Mouse (Mus musculus): ENCODE data around the gene Iqcf3. TPM values are rescaled to one million over a fixed set of nuclear protein-coding genes. Genes with fewer than 3 reads are reported as not detected.

The Iqcf3 gene
- polyA plus RNA-seq, 1 experiment from 2014 or later = not detected

DNA sequence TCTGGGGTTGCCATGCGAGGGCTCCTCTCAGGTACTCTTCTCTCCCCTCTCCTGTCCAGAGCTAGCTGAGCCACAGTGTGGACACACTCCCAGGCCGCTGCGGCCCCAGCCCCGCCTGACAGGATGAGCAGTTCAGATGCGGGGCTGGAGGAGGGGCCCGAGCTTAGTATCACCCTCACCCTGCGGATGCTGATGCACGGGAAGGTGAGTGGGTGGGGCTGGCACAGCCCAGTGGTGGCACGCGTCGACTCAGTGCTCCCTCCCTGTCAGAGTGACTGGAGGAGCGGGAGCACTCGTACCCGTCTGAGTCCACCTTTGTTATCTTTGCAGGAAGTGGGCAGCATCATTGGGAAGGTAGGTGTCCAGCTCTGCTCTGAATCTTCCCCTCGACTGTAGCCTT lies 101.5 kb downstream of the Iqcf3 start:
- no peaks in the 10 kb centered on the region for H3K9me3 ChIP-seq (replicated peaks; ENCODE audit: control insufficient read depth, low read length)
- no peak overlapping the region for H3K4me3 ChIP-seq (ENCODE audit: low read depth, low read length)
- no peak overlapping the region for H3K9ac ChIP-seq (ENCODE audit: low read depth, low read length)
- H3K36me3 ChIP-seq (ENCODE audit: control insufficient read depth, insufficient read depth, low read length) = peaks cover 10% of the 10 kb centered on the region
- H3K27ac ChIP-seq (ENCODE audit: low read depth, low read length) = no peak overlapping the region
- no peak overlapping the region for H3K4me2 ChIP-seq
- peaks cover 5% of the 10 kb centered on the region; the same call in 1 of the 2 replicates for H3K27me3 ChIP-seq (ENCODE audit: control insufficient read depth, insufficient read depth, low read length)
- 74% methylated on average over 15 of the region's 15 CpGs for WGBS (ENCODE audit: insufficient replicate concordance)
- H3K4me1 ChIP-seq (ENCODE audit: control insufficient read depth, insufficient read depth, low read length) = peaks cover 43% of the 10 kb centered on the region
- no peak for ATAC-seq (replicated peaks; ENCODE audit: insufficient number of reproducible peaks, low FRiP score, low TSS enrichment)

- Histone ChIP-seq H3K9ac (ENCODE audit: low read depth, low read length) (0 out of 2 replicates have a peak overlapping the region, but pooled peaks have one; percentile 28), H3K27ac (ENCODE audit: low read depth, low read length) (0 out of 2 replicates have a peak overlapping the region, but pooled peaks have one; percentile 18), H3K4me2 (no peak overlapping the region), H3K4me1 (ENCODE audit: control insufficient read depth, insufficient read depth, low read length) (peaks cover 44% of the 10 kb centered on the region), H3K36me3 (ENCODE audit: control insufficient read depth, insufficient read depth, low read length) (peaks cover 6% of the 10 kb centered on the region; the same call in 1 of the 2 replicates), H3K4me3 (ENCODE audit: low read depth, low read length) (no peak overlapping the region), H3K9me3 (replicated peaks; ENCODE audit: control insufficient read depth, low read length) (no peaks in the 10 kb centered on the region), H3K27me3 (ENCODE audit: control insufficient read depth, insufficient read depth, low read length) (no peaks in the 10 kb centered on the region)
- WGBS (ENCODE audit: insufficient replicate concordance) = 76% methylated on average over 5 of the region's 5 CpGs
- ATAC-seq (replicated peaks; ENCODE audit: insufficient number of reproducible peaks, low FRiP score, low TSS enrichment) = no peak
These were observed 103.5 kb downstream of the Iqcf3 start for GRCm38 (mm10) chr9:106457920-106458319.

DNA sequence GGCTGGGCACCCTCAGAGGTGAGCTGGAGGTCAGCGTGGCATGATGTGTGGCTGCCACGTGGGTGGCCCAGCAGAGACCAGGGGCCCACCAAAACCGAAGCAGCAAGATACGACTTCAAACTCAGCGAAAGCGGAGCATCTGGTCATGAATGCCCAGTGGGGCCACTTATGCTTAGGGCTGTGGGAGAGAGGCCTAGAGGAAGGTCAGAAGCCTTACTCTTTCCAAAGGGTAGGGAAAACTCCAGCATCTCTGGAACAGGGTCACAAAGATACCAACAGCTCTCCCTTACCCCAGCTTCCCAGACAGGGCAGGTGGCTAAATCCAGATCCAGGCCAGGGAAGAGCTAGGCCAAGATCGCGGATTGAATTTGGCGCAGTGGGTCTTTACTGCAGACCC lies 104.3 kb downstream of the Iqcf3 start:
- H3K9me3 ChIP-seq (replicated peaks; ENCODE audit: control insufficient read depth, low read length) = no peaks in the 10 kb centered on the region
- H3K27me3 ChIP-seq (ENCODE audit: control insufficient read depth, insufficient read depth, low read length) = peaks cover 3% of the 10 kb centered on the region; the same call in 1 of the 2 replicates
- H3K4me2 ChIP-seq = peak overlapping the region; percentile 96
- H3K27ac ChIP-seq (ENCODE audit: low read depth, low read length) = peak overlapping the region; percentile 18
- no peak for ATAC-seq (replicated peaks; ENCODE audit: insufficient number of reproducible peaks, low FRiP score, low TSS enrichment)
- H3K36me3 ChIP-seq (ENCODE audit: control insufficient read depth, insufficient read depth, low read length) = peaks cover 6% of the 10 kb centered on the region; the same call in 1 of the 2 replicates
- peak overlapping the region; percentile 52; the same call in 1 of the 2 replicates for H3K9ac ChIP-seq (ENCODE audit: low read depth, low read length)
- H3K4me1 ChIP-seq (ENCODE audit: control insufficient read depth, insufficient read depth, low read length) = peaks cover 52% of the 10 kb centered on the region
- no peak overlapping the region for H3K4me3 ChIP-seq (ENCODE audit: low read depth, low read length)
- 61% methylated on average over 9 of the region's 9 CpGs for WGBS (ENCODE audit: insufficient replicate concordance)

DNA sequence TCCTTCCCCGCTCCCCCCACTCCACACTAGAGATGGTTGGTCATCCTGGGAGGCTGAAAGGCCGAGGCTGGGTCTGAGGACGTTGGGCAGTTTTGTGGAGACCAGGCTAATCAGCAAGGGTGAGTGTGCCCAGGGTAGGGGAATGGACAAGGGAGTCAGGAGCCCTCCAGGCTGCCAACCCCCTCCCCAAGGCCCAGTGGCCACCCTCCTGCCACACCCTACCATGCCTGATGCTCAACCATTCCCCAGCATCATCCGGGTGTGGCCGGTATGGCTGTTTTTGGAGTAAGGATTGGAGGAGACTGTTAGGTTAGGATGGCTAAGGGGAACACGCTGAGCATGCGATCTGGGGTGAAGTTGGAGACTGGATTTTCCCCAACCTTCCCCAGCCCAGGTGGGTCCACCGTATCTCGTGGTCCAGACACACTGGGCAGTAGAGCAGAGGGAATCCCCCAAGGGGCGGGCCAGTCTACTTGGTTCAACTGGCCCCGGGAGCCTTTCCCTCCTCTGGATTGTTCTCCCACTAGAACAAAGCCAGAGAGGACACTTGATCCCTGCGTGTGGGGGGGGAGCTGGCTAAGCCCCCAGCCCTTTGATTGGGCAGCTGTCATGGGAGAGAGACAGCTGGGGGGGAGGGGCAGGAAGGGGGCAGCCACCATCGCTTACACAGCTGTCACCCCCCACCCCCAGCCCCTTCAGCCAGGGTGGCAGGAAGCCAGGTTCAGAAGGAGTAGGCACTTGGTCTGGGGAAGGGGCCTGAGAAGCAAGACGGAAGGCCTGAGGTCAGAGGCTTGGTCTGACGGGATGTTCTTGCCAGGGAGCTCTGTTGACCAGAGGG lies 104.9 kb downstream of the Iqcf3 start:
- no peak for ATAC-seq (replicated peaks; ENCODE audit: insufficient number of reproducible peaks, low FRiP score, low TSS enrichment)
- peak overlapping the region; percentile 52; the same call in 1 of the 2 replicates for H3K9ac ChIP-seq (ENCODE audit: low read depth, low read length)
- 41% methylated on average over 15 of the region's 15 CpGs for WGBS (ENCODE audit: insufficient replicate concordance)
- H3K4me3 ChIP-seq (ENCODE audit: low read depth, low read length) = peak overlapping the region; percentile 77; the same call in 1 of the 2 replicates
- peak overlapping the region; percentile 18 for H3K27ac ChIP-seq (ENCODE audit: low read depth, low read length)
- H3K9me3 ChIP-seq (replicated peaks; ENCODE audit: control insufficient read depth, low read length) = no peaks in the 10 kb centered on the region
- peaks cover 7% of the 10 kb centered on the region for H3K27me3 ChIP-seq (ENCODE audit: control insufficient read depth, insufficient read depth, low read length)
- H3K4me2 ChIP-seq = peak overlapping the region; percentile 96
- peaks cover 52% of the 10 kb centered on the region for H3K4me1 ChIP-seq (ENCODE audit: control insufficient read depth, insufficient read depth, low read length)
- H3K36me3 ChIP-seq (ENCODE audit: control insufficient read depth, insufficient read depth, low read length) = peaks cover 6% of the 10 kb centered on the region; the same call in 1 of the 2 replicates

- ATAC-seq (replicated peaks; ENCODE audit: insufficient number of reproducible peaks, low FRiP score, low TSS enrichment) = 0 out of 2 replicates have a peak, but pooled peaks have one; percentile 7
- Histone ChIP-seq H3K4me3 (ENCODE audit: low read depth, low read length) (peak overlapping the region; percentile 77), H3K27ac (ENCODE audit: low read depth, low read length) (peak overlapping the region; percentile 91), H3K4me2 (peak overlapping the region; percentile 96), H3K27me3 (ENCODE audit: control insufficient read depth, insufficient read depth, low read length) (peaks cover 7% of the 10 kb centered on the region), H3K4me1 (ENCODE audit: control insufficient read depth, insufficient read depth, low read length) (peaks cover 64% of the 10 kb centered on the region), H3K9ac (ENCODE audit: low read depth, low read length) (peak overlapping the region; percentile 92), H3K9me3 (replicated peaks; ENCODE audit: control insufficient read depth, low read length) (no peaks in the 10 kb centered on the region), H3K36me3 (ENCODE audit: control insufficient read depth, insufficient read depth, low read length) (peaks cover 3% of the 10 kb centered on the region; the same call in 1 of the 2 replicates)
- WGBS (ENCODE audit: insufficient replicate concordance) = 1% methylated on average over 16 of the region's 17 CpGs
These were observed 106.3 kb downstream of the Iqcf3 start for GRCm38 (mm10) chr9:106454888-106455681.

DNA sequence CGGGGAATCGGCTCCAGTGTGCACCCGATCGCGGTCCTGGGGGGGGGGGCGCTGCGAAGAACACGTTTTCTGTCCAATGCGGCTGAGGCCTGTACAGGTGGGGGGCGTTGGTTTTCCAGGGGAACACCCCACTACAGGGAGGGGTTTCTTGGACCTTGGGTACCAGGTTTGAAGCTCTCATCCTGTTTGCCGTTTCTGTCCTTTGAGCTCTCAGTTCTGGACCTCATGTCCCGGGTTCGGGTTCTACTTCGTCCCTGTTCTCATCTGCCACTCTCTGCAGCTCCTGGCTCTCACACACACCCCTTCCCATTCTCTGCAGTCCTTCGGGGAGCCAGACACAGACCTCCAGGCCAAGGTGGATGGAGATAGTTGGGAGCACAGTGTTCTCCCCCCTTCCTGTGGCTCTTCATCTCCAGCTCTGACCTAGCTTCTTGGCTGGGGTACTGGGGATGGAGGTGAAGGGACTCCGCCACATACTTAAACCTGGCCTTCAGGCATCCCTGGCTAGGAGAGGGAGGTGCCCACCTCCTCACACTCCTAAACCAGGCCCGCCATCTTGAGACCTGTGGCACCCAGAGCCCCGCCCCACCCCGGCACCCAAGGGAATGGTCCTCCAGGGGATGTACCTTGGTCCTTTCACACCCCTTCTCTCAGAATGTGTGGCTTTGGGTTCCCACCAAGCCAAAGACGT lies 107.2 kb downstream of the Iqcf3 start:
- ATAC-seq (replicated peaks; ENCODE audit: insufficient number of reproducible peaks, low FRiP score, low TSS enrichment) = 0 out of 2 replicates have a peak, but pooled peaks have one; percentile 0
- Histone ChIP-seq H3K27me3 (ENCODE audit: control insufficient read depth, insufficient read depth, low read length) (peaks cover 7% of the 10 kb centered on the region), H3K27ac (ENCODE audit: low read depth, low read length) (peak overlapping the region; percentile 91), H3K4me3 (ENCODE audit: low read depth, low read length) (peak overlapping the region; percentile 77), H3K4me1 (ENCODE audit: control insufficient read depth, insufficient read depth, low read length) (peaks cover 66% of the 10 kb centered on the region), H3K9me3 (replicated peaks; ENCODE audit: control insufficient read depth, low read length) (no peaks in the 10 kb centered on the region), H3K9ac (ENCODE audit: low read depth, low read length) (peak overlapping the region; percentile 92), H3K36me3 (ENCODE audit: control insufficient read depth, insufficient read depth, low read length) (no peaks in the 10 kb centered on the region; the same call in 1 of the 2 replicates), H3K4me2 (peak overlapping the region; percentile 96)
- 3% methylated on average over 13 of the region's 20 CpGs for WGBS (ENCODE audit: insufficient replicate concordance)

GRCm38 (mm10) chr9:106453271-106454070 lies 108.0 kb downstream of the Iqcf3 start, which contains the start of gene Pcbp4:
Gene Pcbp4 (plus strand): TSS chr9:106453291.
- Histone ChIP-seq H3K36me3 (ENCODE audit: control insufficient read depth, insufficient read depth, low read length) (no peaks in the 10 kb centered on the region; the same call in 1 of the 2 replicates), H3K9ac (ENCODE audit: low read depth, low read length) (peak within 1 kb of the TSS; percentile 92), H3K27me3 (ENCODE audit: control insufficient read depth, insufficient read depth, low read length) (peaks cover 7% of the 10 kb centered on the region), H3K27ac (ENCODE audit: low read depth, low read length) (peak within 1 kb of the TSS; percentile 91), H3K4me3 (ENCODE audit: low read depth, low read length) (peak within 1 kb of the TSS; percentile 77), H3K9me3 (replicated peaks; ENCODE audit: control insufficient read depth, low read length) (no peaks in the 10 kb centered on the region), H3K4me1 (ENCODE audit: control insufficient read depth, insufficient read depth, low read length) (peaks cover 70% of the 10 kb centered on the region), H3K4me2 (peak within 1 kb of the TSS; percentile 96)
- ATAC-seq (replicated peaks; ENCODE audit: insufficient number of reproducible peaks, low FRiP score, low TSS enrichment) = peak; percentile 76
- WGBS (ENCODE audit: insufficient replicate concordance) = under 1% methylated on average over 42 of the region's 74 CpGs
